Mouse (Mus musculus): ENCODE results near the gene Akirin2.
"Not testable (repeated sequence)": the region's sequence is repeated elsewhere in the genome, so short reads cannot be mapped to it uniquely, and the experiment has no call there.

Gene Akirin2

DNA sequence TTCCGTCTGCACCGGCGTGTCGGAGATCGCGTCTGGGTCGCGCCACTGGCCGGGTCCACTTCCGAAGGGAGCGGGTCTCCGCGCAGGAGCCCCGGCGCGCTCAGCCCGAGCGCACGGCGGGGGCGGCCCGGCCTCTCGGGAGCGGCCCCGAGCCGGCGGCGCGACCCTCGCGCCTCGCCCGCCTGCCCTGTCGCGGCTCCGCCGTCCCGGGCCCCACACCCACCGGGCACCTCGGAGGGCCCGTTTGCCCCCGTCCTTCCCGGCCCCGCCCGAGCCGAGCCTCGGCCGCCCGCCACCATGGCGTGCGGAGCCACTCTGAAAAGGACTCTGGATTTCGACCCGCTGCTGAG lies at the start of gene Akirin2:
Gene Akirin2 (plus strand): TSS at position 190 of the 350 bp plus-strand sequence.
- peak; percentile 43 for DNase-seq (ENCODE audit: extremely low spot score)

DNA sequence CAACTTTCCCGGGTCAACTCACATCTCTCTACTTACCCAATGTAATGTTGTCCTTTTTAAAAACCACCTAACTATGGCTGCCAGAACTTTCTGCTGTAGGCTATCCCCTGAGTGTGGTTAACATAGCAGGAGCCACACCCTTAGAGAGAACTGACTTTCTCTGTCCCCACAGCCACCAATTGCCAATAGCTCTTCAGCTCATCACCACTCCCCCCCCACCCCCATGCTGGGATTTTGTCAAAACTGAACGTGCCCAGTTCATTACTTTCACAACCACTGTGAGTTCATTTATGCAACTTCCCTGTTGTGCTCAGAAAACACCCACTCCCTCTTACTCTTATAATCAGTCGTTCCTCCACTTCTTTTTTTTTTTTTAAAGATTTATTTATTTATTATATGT lies 40.4 kb upstream of the Akirin2 start:
- no peak for DNase-seq (ENCODE audit: extremely low spot score)

DNA sequence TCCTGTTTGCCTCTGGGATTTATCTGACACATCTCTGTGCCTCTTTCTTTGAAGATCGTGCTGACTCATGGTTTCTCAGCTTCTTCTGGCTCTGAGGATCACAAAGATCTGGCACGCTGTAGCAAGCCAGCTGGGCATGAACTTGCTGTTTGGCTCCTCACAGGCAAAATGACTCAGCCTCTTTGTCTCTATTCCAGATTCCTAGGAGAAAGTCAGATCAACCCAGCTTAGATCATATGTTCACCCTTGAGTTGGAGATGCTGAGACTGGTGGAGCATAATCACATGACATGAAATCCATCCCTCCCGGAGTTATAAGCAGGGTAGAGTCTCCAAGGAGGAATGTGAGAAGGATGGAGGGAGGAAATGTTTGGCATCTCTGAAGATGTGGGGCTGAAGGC lies 27.9 kb upstream of the Akirin2 start:
- no peak for DNase-seq (ENCODE audit: extremely low spot score)

DNA sequence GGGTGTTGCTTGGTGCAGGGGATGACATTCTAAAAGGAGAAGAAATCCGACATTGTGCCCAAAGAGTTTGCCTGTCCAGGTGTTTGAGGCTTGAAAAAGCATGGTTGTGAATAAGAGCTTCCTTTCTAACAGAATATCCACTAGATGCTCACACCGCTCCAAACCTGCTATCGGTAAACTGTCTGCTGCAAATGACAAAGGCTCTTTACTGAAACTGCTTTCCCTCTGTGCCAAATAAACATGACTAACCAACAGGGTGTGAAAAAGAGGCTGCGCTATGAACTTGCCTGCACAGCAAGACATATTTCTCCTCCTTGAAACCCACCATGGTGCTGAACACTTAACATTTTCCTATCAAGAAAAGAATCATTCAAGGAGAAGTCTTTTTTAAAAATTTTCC lies 27.2 kb upstream of the Akirin2 start:
- no peak for DNase-seq (ENCODE audit: extremely low spot score)

DNA sequence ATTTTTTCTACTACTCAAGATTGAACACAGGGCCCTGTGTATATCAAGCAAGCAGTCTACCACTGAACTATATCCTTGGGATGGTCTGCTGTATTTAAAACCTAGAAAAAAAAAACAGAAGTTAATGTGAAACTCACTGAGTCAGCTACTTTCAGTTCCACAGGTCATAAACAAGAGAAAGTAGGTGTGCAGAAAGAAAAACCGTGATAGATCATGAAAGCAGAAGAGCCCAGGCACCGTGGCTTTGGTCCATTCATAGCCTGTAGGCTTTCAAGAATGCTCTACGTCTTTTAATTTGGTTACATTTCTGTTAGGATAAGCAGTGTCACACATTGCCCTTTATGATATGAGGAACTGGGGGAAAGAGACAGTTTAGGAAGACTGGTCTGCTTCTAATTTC lies 24.0 kb upstream of the Akirin2 start:
- DNase-seq (ENCODE audit: extremely low spot score), result no peak

DNA sequence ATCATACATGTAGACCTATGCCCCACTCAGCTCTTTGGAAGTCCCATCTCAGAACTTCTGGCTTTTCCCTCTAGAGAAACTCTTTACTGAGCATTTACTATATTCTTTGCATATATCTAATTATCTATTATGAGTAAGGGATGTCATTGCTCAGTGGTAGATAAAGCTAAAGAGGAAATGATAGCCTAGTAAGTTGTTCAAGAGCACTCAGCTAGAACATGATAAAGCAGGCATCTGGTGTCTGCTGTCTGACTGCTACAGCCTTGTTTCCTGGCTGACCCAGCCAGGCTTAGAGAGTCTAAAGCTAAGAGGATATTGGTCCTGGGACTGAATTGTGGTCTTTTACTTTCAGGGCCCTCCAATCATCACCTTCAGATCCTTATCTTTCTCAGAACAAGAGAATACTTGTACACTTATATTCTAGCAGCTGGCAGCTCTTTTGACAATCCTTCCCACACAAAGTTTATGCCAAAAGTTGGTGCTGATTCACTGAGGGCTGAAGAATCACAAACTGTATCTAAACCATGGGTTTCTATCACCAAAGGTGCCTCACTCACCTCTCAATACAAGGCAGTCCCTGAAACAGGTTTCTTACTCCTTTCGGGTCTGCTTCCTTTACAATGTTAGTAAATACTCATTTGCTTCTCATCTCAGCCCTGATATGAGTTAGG lies 22.2 kb upstream of the Akirin2 start:
- DNase-seq (ENCODE audit: extremely low spot score), result no peak

DNA sequence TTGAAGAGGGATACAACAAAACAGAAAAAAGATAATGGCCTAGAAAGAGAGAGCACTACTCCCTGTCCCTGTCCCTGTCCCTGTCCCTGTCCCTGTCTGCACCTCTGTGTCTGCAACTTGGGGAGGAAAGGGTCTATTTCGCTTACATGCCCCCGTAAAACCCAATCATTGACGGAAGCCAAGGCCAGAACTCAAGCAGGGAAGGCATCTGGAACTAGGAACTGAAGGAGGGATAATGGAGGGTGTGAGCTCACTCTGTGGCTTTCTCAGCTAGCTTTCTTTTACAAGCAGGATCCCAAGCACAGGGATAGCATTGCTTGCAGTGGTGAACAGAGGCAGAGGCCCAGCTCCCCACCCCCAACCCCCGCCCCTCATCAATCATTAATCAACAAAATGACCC lies 21.4 kb upstream of the Akirin2 start:
- no peak for DNase-seq (ENCODE audit: extremely low spot score)

DNA sequence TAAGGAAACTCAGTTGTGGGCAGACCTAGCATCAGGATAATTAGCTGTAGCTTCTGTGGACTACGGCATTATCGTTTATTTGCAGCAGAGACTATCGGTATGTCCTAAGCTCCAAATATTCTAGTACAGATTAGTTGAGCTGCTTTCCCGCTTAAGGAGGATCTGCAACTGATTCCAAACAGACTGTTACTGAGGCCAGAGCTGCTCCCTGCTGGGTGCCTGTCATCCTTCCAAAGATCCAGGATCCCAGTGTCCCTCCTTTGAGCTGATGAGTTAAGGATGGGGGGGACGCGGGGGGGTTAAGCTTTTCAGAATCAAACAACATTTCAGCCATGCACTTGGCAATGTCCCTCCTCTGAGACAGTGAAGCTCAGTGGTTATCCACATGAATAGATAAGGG lies 20.8 kb upstream of the Akirin2 start:
- DNase-seq (ENCODE audit: extremely low spot score), result no peak

DNA sequence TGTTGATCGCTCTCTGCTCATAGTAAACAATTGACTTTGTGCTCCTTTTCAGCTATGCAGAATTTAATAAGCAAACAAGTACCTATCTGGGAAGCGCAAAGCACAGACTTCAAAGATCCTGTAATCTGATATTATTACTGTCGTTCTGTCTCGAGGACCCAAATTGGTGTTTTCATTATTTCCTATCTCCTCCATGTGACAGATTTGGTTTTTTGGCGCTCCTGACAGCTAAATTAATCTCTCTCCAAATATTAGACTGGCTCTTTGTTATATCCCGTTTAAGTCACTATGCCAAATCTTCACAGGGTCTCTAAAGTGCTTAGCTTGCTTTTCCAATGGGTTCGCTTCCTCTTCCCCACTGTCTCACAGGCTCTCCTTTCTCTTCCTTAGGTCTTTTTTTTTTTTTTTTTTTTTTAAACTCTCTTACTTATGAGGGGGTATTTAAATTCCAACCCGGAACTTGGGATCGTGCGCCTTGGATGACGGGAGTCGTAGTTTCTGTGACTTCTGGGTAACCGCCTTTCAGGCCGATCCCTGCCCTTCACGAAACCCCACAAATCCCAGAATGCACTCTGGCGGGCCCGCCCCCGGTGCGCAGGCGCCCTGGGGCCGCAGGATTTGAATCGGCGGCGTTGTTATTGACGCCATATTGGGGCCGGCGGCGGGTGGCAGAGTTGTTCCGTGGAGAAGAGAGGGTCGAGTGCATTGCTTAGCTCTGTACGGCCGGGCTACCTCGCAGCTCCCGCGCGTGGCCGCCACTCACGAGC lies 573 bp upstream of the Akirin2 start:
- DNase-seq (ENCODE audit: extremely low spot score), result peak; percentile 96

DNA sequence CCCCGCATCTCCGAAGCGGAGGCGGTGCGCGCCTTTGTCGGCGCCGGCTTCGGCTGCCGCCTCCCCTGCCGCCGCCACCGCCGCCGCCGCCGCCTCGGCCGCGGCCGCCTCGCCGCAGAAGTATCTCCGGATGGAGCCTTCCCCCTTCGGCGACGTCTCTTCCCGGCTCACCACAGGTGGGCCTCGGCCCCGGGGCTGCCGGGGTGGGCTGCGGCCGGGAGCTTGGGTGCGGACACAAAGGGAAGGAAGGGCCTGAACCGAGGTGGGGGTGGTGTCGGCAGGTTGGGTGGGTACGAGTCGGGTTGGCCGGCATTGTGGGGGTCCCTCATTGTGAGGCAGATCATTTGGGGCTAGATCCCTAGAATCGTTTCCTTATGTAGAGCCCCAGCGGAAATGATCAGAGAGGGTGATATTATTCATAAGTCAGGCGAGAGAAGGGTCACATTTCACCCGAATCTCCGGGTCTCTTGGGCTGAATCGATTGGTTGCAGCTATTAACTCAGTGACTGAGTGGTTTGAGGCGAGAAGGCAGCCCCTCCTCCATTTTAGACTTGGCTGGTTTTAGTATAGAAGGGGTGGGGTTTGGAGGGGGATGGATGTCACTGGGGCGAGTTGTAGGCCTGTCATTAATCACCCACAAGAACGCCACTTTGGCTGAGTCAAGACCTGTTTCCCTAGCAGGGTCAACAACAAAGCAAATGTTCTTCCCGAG lies 517 bp downstream of the Akirin2 start:
- peak; percentile 84 for DNase-seq (ENCODE audit: extremely low spot score)

DNA sequence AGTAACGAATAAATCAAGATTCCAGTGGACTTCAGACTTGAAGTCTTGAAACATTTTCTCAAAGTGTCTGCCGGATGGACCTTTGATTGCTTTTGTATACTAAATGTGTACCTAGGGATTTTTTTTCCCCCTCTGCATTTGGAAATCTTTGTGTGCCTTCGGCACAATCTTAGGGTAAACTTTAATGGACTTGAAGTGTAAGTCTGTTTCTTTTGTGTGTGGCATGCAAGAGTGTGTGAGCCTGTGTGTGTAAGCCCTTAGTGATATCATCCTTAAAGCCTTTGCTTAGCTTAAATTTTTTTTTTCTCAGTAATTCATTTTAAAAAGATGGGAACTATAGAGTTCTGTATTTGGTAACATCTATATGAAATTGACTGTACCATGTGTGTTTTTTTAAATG lies 1.2 kb downstream of the Akirin2 start:
- no peak for DNase-seq (ENCODE audit: extremely low spot score)

DNA sequence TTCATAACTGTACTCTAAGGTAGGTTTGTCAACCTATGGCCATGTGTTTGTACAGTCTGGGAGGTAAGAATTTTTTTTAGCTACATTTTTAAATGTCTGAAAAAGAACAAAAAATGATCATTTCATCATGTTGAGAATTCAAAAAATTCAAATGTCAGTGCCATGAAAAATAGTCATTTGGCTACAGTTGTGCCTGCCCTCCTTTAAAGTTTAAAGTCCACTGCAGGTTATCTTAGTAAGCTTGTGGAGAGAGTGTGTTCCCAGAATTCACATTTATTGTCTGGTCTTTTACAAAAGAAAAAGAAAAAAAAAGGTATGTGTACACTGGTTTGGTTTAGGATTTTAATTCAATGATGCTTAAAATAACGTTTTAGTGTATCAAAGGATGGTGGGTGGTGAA lies 3.9 kb downstream of the Akirin2 start:
- no peak for DNase-seq (ENCODE audit: extremely low spot score)

DNA sequence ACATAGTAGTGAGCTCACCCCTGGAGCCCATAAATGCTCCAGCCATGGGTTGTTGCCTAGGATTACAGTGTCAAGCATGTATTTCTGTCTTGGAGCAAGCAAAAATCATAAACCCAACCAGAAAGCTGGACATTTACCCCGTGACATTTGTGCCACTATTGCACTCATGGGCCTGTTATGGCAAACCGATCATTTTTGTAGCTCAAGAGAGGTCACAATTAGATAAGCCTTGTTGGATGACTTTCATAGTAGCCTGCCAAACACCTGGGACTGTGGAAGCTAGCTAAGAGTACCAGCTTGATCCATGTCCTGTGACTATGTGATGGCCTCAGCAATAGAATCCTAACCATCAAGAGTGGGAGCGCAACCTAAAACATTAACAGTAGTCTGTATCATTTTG lies 4.9 kb downstream of the Akirin2 start:
- no peak for DNase-seq (ENCODE audit: extremely low spot score)

DNA sequence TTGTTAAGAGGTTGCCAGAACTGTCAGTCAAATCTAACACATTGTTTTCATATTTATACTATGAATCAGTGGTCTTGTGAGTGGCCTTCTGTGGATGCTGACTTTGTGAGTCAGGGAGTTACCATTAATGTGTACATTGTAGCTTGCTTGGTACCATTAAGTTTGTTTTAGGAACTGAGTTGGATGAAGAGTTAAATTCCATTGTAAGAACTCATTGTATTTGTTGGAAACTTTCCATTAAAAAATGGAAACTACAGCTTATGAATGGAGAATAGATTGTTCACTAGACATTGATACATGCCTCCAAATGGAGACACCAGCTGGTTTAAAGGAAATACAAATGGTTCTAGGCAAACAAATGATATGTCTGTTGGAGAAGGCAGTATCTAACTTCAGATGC lies 5.4 kb downstream of the Akirin2 start:
- no peak for DNase-seq (ENCODE audit: extremely low spot score)

DNA sequence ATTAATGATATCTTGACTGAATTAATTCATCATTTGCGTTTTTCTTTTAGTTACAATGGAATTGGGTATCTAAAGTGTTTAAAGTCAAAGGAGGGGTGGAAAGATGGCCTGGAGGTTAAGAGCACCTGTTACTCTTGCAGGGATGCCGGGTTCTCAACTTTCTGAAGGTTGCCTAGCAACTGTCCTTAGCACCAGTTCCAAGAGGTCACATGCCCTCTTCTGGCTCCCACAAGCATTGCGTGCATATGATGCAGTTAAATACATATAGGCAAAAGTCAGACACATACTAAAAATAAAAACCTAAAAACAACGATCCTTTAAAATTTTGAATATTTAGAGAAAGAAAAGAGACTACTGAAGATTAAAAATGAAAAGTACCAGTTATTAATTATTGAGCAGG lies 10.2 kb downstream of the Akirin2 start:
- peak; percentile 27 for DNase-seq (ENCODE audit: extremely low spot score)

DNA sequence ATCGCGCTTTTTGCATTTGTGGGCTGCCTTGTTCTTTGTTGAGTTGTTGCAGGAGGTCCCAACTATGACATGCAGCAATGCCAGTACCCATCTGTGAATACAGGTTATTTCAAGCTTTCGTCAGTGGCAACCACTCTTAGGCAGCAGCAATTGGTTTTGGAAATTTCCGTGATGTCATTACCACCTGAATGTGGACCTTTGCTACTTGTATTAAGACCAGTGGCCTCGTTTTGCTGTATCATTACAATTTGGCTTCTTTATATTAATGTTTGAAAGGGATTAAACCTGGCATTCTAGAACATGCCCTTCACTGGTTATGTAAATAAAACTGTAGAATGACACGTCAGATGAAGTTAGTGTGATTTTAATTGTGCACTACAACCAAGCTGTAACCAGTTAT lies 15.5 kb downstream of the Akirin2 start:
- no peak for DNase-seq (ENCODE audit: extremely low spot score)

DNA sequence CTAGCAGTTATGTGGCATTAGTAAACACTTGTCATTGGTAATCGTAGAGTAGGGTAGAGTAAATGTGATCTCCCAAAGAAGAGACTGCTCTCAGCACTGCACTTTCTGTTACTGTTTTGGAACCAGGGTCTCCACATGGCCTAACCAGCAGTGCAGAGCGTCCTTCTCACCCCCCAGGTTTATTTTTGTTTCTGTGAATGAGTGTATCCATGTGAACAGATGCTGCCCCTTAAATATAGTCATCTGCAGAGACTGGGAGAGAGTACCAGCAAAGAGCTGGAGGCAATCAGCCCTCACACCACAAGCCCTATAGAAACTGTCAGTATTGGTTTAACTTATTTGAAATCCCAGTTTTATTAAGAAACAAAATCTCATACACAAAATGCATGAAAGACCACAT lies 22.1 kb downstream of the Akirin2 start:
- DNase-seq (ENCODE audit: extremely low spot score), result no peak

DNA sequence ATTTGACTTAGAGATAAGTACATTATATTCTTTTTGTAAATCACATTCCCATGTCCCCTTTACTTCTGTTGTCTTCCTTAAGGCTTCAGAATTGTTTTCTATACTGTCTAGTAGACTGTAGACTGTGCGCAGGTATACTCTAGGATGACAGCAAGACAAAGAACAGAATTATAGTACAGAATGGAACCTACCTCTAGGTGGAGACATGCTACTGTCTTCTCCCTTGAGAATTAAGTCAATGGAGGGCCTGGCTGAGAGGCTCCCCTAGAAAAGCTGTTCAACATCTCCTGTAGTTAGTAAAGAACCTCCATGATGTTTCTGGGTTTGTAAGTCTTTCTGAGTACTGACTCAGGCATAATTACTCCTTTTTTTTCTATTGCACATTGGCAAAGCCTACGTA lies 26.3 kb downstream of the Akirin2 start:
- DNase-seq (ENCODE audit: extremely low spot score), result no peak

DNA sequence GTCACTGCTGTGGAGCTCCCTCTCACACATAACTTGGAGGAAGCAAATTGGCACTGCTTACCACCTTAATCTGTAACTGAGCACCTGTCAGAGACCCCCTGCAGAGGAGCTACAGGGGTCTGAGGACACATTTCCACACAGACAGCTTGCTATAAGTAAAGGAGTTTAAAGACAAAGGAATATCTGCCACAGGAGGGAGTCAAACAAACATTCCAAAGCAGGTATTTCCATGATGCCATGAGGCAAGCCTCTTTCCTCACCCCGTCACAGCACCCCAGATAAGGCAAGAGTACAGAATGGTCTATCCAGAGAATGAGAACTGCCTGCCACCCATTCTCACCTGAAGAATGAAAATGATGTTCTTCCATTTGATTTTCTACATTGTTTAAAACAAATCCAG lies 28.5 kb downstream of the Akirin2 start:
- DNase-seq (ENCODE audit: extremely low spot score), result no peak

DNA sequence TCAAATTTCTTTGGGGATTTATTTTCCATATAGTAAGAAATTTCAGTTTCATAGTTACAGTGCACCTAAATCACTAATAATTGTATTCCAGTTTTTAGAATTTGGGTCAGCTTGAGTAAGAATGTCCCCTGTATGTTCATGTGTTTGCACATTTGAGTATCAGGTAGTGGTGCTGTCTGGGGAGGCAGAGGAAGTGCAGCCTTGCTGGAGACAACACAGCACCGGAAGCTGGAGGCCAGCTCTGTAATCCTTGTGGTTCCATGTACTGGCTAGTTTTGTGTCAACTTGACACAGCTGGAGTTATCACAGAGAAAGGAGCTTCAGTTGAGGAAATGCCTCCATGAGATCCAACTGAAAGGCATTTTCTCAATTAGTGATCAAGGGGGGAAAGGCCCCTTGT lies 30.8 kb downstream of the Akirin2 start:
- DNase-seq (ENCODE audit: extremely low spot score), result not testable (repeated sequence)

DNA sequence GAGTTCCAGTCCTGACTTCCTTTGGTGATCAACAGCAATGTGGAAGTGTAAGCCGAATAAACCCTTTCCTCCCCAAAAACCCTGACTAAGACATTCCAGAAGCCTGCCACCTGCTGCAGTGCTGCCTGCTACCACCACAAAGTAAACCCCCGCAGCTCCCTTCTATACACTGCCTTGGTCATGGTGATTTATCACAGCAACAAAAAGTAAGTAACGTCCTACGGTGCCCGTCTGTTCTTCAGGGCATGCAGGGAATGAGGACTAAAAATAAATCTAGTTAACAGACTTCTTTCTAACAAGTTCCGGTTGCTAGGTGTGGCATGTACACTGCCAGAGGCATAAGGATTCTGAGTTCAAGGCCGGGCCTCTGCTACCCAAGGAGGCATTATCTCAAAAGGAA lies 31.3 kb downstream of the Akirin2 start:
- no peak for DNase-seq (ENCODE audit: extremely low spot score)

DNA sequence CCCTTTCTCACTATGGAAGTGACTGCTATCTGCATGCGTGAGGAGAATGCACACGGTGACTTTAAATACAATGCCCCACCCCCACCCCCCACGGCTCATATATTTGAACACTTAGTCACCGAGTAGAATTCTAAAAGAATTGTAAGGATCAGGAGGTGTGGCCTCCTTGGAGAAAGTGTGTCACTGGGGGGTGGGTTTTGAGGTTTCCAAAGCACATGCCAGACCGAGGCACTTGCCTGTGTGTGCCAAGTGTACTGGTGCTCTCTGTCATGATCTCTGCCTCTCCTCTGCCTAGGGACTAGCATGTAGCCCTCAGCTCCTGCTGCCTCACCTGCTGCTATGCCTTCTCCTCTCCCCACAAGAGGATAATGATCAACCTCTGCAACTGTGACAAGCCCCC lies 31.7 kb downstream of the Akirin2 start:
- no peak for DNase-seq (ENCODE audit: extremely low spot score)

DNA sequence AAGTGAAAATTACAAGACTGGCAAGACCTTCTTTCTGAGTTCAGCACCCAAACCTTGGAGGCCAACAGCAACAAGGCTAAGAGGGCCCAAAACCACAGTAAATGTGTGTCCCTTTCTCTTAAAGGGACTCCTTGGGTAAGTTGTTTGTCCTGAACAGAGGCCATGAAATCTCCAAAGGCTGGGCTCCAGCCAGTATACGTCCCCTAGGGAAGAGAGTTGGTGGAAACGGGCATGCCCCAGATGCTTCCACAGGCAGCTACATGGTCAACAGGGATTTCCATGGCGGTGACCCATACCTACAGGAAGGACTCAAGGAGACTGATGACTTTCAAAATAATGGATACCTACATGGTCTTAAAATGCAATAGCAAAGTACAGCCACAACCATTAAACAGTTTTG lies 32.7 kb downstream of the Akirin2 start:
- DNase-seq (ENCODE audit: extremely low spot score), result no peak

Data from embryo, embryonic 9.5 days (tissue).